Mouse (Mus musculus) lung, embryonic 14.5 days (tissue): Measurements from ENCODE around the gene Hoxd4. TPM values are rescaled to one million over a fixed set of nuclear protein-coding genes. Genes with fewer than 3 reads are reported as not detected.

Experiments used
- ATAC-seq: fragments of 200-750 bp; cut with Nextera tagmentation; 2 replicates; pipeline ENCODE4 v1.8.0; 2017; ENCODE audit warnings: mild to moderate bottlenecking, moderate TSS enrichment, moderate library complexity; ENCODE audit not compliant: insufficient read depth
- DNase-seq: peaks from one replicate; pipeline ENCODE4 v3.0.0-alpha.2; 2015
- H3K27ac ChIP-seq: fragments of 300-500 bp; sonication (generic); 2 replicates; pipeline ENCODE4 v1.5.1; 2014; ENCODE audit warnings: low read depth, mild to moderate bottlenecking, moderate library complexity
- H3K27me3 ChIP-seq: fragments of 300-500 bp; sonication (generic); 2 replicates; pipeline ENCODE4 v1.6.1; 2014; ENCODE audit warnings: low read length, control low read depth; ENCODE audit not compliant: insufficient read depth
- H3K36me3 ChIP-seq: fragments of 300-500 bp; sonication (generic); 2 replicates; pipeline ENCODE4 v1.6.1; 2014; ENCODE audit warnings: control low read depth; ENCODE audit not compliant: insufficient read depth
- H3K4me1 ChIP-seq: fragments of 300-500 bp; sonication (generic); 2 replicates; pipeline ENCODE4 v1.6.1; 2014; ENCODE audit warnings: antibody characterized with exemption, control low read depth; ENCODE audit not compliant: insufficient read depth
- H3K4me2 ChIP-seq: fragments of 300-500 bp; sonication (generic); 2 replicates; pipeline ENCODE4 v1.6.1; 2014; ENCODE audit warnings: mild to moderate bottlenecking
- H3K4me3 ChIP-seq: fragments of 300-500 bp; sonication (generic); 2 replicates; pipeline ENCODE4 v1.5.1; 2014; ENCODE audit warnings: low read depth, low read length
- H3K9ac ChIP-seq: fragments of 300-500 bp; sonication (generic); 2 replicates; pipeline ENCODE4 v1.6.1; 2014
- H3K9me3 ChIP-seq: fragments of 300-500 bp; sonication (generic); 2 replicates; pipeline ENCODE4 v1.6.1; 2016; ENCODE audit warnings: low read depth, low read length, control low read depth
- CTCF ChIP-seq: IDR thresholded peaks from 2 replicates; pipeline ENCODE4 v1.5.1; 2016; ENCODE audit warnings: antibody characterized with exemption, low read depth
- WGBS: fragments of 180-500 bp; shearing (Covaris S2); extraction: QIAGEN DNeasy Blood & Tissue Kit; methylation state at CpG from one replicate; pipeline ENCODE4 v1.1.7; 2014; 5-methylcytosine and 5-hydroxymethylcytosine counted together
- polyA plus RNA-seq: library from polyadenylated mRNA; unstranded; fragments of >200 nt; fragmentation: Nextera tagmentation; extraction: Ambion mirVana; gene quantifications from 2 replicates; pipeline ENCODE4 v1.2.1, GENCODE M21; 2014

The Hoxd4 gene
- polyA plus RNA-seq, 1 experiment from 2014 or later, result not detected

GRCm38 (mm10) chr2:74669230-74669578 lies 42.5 kb upstream of the Hoxd4 start:
- Histone ChIP-seq H3K4me3 (no peak overlapping the region), H3K9me3 (no peaks in the 10 kb centered on the region), H3K27ac (no peak overlapping the region), H3K9ac (no peak overlapping the region), H3K27me3 (peaks cover 99% of the 10 kb centered on the region), H3K4me2 (no peak overlapping the region), H3K4me1 (no peaks in the 10 kb centered on the region), H3K36me3 (no peaks in the 10 kb centered on the region)
- ATAC-seq, result no peak
- WGBS, result 1% methylated on average over 3 of the region's 3 CpGs
- DNase-seq, result no peak
- no peak for TF ChIP-seq CTCF

GRCm38 (mm10) chr2:74669650-74670235 lies 42.0 kb upstream of the Hoxd4 start:
- WGBS, result 1% methylated on average over 14 of the region's 14 CpGs
- no peak for DNase-seq
- no peak for ATAC-seq
- Histone ChIP-seq H3K9me3 (no peaks in the 10 kb centered on the region), H3K36me3 (no peaks in the 10 kb centered on the region), H3K27me3 (peaks cover 99% of the 10 kb centered on the region), H3K4me1 (no peaks in the 10 kb centered on the region), H3K27ac (no peak overlapping the region), H3K4me2 (no peak overlapping the region), H3K4me3 (no peak overlapping the region), H3K9ac (no peak overlapping the region)
- TF ChIP-seq CTCF, result no peak

DNA sequence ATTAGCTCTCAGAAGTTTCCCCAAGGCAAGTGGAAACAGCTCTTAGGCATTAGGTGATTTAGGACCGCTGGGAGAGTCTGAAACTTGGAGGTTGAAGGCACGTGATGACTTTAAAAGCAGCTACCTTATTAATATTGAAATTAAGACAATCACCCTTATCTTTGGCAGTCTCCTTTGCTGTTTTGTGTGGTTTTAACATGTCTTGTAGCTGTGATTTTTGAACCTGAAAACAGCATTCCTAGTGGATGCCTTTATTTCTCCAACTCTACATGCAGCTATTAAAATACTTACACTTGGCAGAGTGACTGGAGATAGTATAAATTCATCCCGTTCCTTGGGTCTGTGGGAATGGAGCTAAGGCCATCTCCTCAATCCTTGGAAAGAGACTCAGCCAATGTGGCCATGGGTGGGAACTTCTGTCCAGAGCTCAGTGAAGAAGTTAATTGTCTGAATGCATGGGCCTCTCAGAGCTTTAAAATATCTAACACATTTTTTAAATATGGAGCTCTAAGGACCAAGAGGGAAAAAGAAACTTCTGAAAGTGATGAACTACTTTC lies 41.0 kb upstream of the Hoxd4 start:
- DNase-seq, result no peak
- Histone ChIP-seq H3K36me3 (no peaks in the 10 kb centered on the region), H3K4me2 (no peak overlapping the region), H3K9ac (no peak overlapping the region), H3K4me1 (no peaks in the 10 kb centered on the region), H3K4me3 (no peak overlapping the region), H3K27me3 (peaks cover 100% of the 10 kb centered on the region), H3K27ac (no peak overlapping the region), H3K9me3 (no peaks in the 10 kb centered on the region)
- WGBS, result 6% methylated on average over 3 of the region's 3 CpGs
- no peak for TF ChIP-seq CTCF
- ATAC-seq, result no peak

GRCm38 (mm10) chr2:74671847-74672246 lies 39.9 kb upstream of the Hoxd4 start:
- Histone ChIP-seq H3K4me1 (no peaks in the 10 kb centered on the region), H3K9me3 (no peaks in the 10 kb centered on the region), H3K4me3 (no peak overlapping the region), H3K27ac (no peak overlapping the region), H3K36me3 (no peaks in the 10 kb centered on the region), H3K4me2 (no peak overlapping the region), H3K9ac (no peak overlapping the region), H3K27me3 (peaks cover 100% of the 10 kb centered on the region)
- 14% methylated on average over 5 of the region's 5 CpGs for whole genome bisulfite sequencing
- no peak for ATAC-seq
- TF ChIP-seq CTCF, result no peak
- no peak for DNase-seq

GRCm38 (mm10) chr2:74672481-74673362 lies 39.0 kb upstream of the Hoxd4 start:
- Histone ChIP-seq H3K27ac (no peak overlapping the region), H3K4me2 (peak overlapping the region; percentile 61), H3K4me3 (peak overlapping the region; percentile 27; the same call in 1 of the 2 replicates), H3K9ac (no peak overlapping the region), H3K9me3 (no peaks in the 10 kb centered on the region), H3K4me1 (no peaks in the 10 kb centered on the region), H3K27me3 (peaks cover 100% of the 10 kb centered on the region), H3K36me3 (no peaks in the 10 kb centered on the region)
- peak; percentile 86 for TF ChIP-seq CTCF
- peak; percentile 84 for DNase-seq
- 4% methylated on average over 40 of the region's 40 CpGs for WGBS
- ATAC-seq, result peak; percentile 39; the same call in 1 of the 2 replicates

GRCm38 (mm10) chr2:74673835-74674425 lies 37.8 kb upstream of the Hoxd4 start:
- TF ChIP-seq CTCF, result no peak
- Histone ChIP-seq H3K4me1 (no peaks in the 10 kb centered on the region), H3K27ac (no peak overlapping the region), H3K9ac (no peak overlapping the region), H3K4me3 (no peak overlapping the region), H3K9me3 (no peaks in the 10 kb centered on the region), H3K4me2 (no peak overlapping the region), H3K27me3 (peaks cover 100% of the 10 kb centered on the region), H3K36me3 (no peaks in the 10 kb centered on the region)
- no peak for DNase-seq
- ATAC-seq, result no peak
- 3% methylated on average over 24 of the region's 24 CpGs for WGBS
